Mouse (Mus musculus): Measurements from ENCODE around the gene Hrasls. TPM values are rescaled to one million over a fixed set of nuclear protein-coding genes. Genes with fewer than 3 reads are reported as not detected.

Gene Hrasls
- polyA plus RNA-seq, 1 experiment from 2014 or later, result 0.36 TPM

DNA sequence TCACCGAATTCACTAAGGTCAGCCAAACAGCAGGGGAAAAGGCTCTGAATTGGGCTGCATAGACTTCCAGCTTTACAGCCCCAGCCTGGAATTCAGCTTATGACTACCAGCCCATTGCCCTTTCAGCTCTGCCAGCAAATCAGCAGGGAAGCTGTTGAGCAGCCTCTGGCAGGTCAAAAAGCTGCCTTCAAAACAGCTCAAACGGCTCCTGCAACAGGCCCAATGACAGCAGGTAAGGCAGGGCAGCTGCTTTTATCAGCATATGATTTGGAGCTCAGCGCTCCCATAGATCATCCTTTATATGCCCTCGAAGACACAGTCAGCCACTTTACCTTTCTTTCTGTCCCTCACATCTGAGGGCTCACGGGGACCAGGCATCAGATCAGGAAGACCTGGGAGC lies 16.6 kb upstream of the Hrasls start:
- no peaks in the 10 kb centered on the region for H3K27me3 ChIP-seq (ENCODE audit: control insufficient read depth, insufficient read depth, low read length)
- no peaks in the 10 kb centered on the region for H3K9me3 ChIP-seq (ENCODE audit: control insufficient read depth, low read length)
- WGBS, result 47% methylated on average over 5 of the region's 5 CpGs
- no peak for TF ChIP-seq CTCF (IDR thresholded peaks at IDR 0.05; ENCODE audit: low read depth)
- TF ChIP-seq EP300 (optimal IDR thresholded peaks at IDR 0.05), result no peak
- no peaks in the 10 kb centered on the region for H3K4me1 ChIP-seq (replicated peaks; ENCODE audit: control insufficient read depth, insufficient read depth)
- no peak for DNase-seq (ENCODE audit: low spot score)
- ATAC-seq (ENCODE audit: low FRiP score, low TSS enrichment), result no peak
- no peaks in the 10 kb centered on the region for H3K36me3 ChIP-seq (ENCODE audit: control insufficient read depth, insufficient read depth, low read length)
- no peak overlapping the region for H3K27ac ChIP-seq (replicated peaks)
- H3K4me2 ChIP-seq (replicated peaks; ENCODE audit: low read depth), result no peak overlapping the region
- no peak overlapping the region for H3K4me3 ChIP-seq (ENCODE audit: low read depth, low read length)
- no peak overlapping the region for H3K9ac ChIP-seq (ENCODE audit: low read length)

- H3K4me3 ChIP-seq (ENCODE audit: low read depth, low read length), result no peak overlapping the region
- no peak overlapping the region for H3K4me2 ChIP-seq (replicated peaks; ENCODE audit: low read depth)
- no peak overlapping the region for H3K9ac ChIP-seq (ENCODE audit: low read length)
- H3K27me3 ChIP-seq (ENCODE audit: control insufficient read depth, insufficient read depth, low read length), result no peaks in the 10 kb centered on the region
- H3K4me1 ChIP-seq (replicated peaks; ENCODE audit: control insufficient read depth, insufficient read depth), result no peaks in the 10 kb centered on the region
- DNase-seq (ENCODE audit: low spot score) (no peak), ATAC-seq (ENCODE audit: low FRiP score, low TSS enrichment) (no peak)
- H3K36me3 ChIP-seq (ENCODE audit: control insufficient read depth, insufficient read depth, low read length), result no peaks in the 10 kb centered on the region
- no peaks in the 10 kb centered on the region for H3K9me3 ChIP-seq (ENCODE audit: control insufficient read depth, low read length)
- WGBS, result 77% methylated on average over 4 of the region's 4 CpGs
- TF ChIP-seq CTCF (IDR thresholded peaks at IDR 0.05; ENCODE audit: low read depth) (no peak), EP300 (optimal IDR thresholded peaks at IDR 0.05) (no peak)
- no peak overlapping the region for H3K27ac ChIP-seq (replicated peaks)
Observed at GRCm38 (mm10) chr16:29193981-29194380, 15.5 kb upstream of the Hrasls start.

- Histone ChIP-seq H3K4me3 (ENCODE audit: low read depth, low read length) (no peak overlapping the region), H3K9me3 (ENCODE audit: control insufficient read depth, low read length) (no peaks in the 10 kb centered on the region), H3K9ac (ENCODE audit: low read length) (no peak overlapping the region), H3K4me1 (replicated peaks; ENCODE audit: control insufficient read depth, insufficient read depth) (no peaks in the 10 kb centered on the region), H3K27ac (replicated peaks) (no peak overlapping the region), H3K27me3 (ENCODE audit: control insufficient read depth, insufficient read depth, low read length) (no peaks in the 10 kb centered on the region), H3K36me3 (ENCODE audit: control insufficient read depth, insufficient read depth, low read length) (no peaks in the 10 kb centered on the region), H3K4me2 (replicated peaks; ENCODE audit: low read depth) (no peak overlapping the region)
- DNase-seq (ENCODE audit: low spot score) (no peak), ATAC-seq (ENCODE audit: low FRiP score, low TSS enrichment) (no peak)
- WGBS, result 76% methylated on average over 1 of the region's 1 CpGs
- TF ChIP-seq EP300 (optimal IDR thresholded peaks at IDR 0.05) (no peak), CTCF (IDR thresholded peaks at IDR 0.05; ENCODE audit: low read depth) (no peak)
Observed at GRCm38 (mm10) chr16:29195156-29195555, 14.3 kb upstream of the Hrasls start.

DNA sequence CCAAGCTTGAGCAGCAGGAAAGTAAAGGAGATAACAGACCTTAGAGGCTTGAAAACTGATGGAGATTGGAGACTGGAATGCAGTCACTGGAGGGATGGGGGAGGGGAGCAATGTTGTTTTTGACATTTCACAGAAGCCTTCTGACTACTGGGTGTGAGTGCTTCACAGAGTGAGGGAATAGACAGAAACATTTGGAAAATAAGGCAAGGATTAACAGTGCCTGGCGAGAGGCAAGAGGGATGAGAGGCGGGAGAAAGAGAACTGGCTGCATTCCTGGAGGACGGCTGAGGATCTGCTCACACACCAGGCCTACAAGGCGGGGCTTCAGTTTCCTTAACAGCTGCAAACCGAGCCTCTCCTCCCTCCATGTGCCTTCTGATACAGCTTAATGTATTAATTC lies 11.0 kb upstream of the Hrasls start:
- Histone ChIP-seq H3K4me3 (ENCODE audit: low read depth, low read length) (no peak overlapping the region), H3K9me3 (ENCODE audit: control insufficient read depth, low read length) (no peaks in the 10 kb centered on the region), H3K27me3 (ENCODE audit: control insufficient read depth, insufficient read depth, low read length) (no peaks in the 10 kb centered on the region), H3K4me1 (replicated peaks; ENCODE audit: control insufficient read depth, insufficient read depth) (no peaks in the 10 kb centered on the region), H3K9ac (ENCODE audit: low read length) (no peak overlapping the region), H3K27ac (replicated peaks) (no peak overlapping the region), H3K36me3 (ENCODE audit: control insufficient read depth, insufficient read depth, low read length) (no peaks in the 10 kb centered on the region), H3K4me2 (replicated peaks; ENCODE audit: low read depth) (no peak overlapping the region)
- peak; percentile 71; the same call in 1 of the 2 replicates for ATAC-seq (ENCODE audit: low FRiP score, low TSS enrichment)
- 4% methylated on average over 5 of the region's 5 CpGs for WGBS
- TF ChIP-seq CTCF (IDR thresholded peaks at IDR 0.05; ENCODE audit: low read depth) (no peak), EP300 (optimal IDR thresholded peaks at IDR 0.05) (no peak)
- peak; percentile 24 for DNase-seq (ENCODE audit: low spot score)

DNA sequence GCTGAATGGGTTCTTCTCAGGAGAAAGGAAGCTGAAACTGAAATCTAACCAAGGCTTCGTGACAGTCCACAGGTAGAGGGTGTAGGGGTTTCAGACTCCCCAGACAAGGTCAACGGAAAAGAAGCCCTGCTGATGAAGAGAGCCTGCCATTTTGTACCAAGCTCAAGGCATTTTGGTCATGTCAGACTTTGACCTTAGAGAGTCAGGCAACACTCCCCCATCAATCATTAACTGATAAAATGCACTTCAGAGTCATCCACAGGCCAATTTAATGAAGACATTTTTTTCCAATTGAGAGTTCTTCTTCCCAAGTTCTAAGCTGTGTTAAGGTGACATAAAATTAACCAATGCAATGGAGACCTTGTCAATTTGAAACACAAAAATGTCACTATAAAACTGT lies 8.3 kb upstream of the Hrasls start:
- no peaks in the 10 kb centered on the region for H3K36me3 ChIP-seq (ENCODE audit: control insufficient read depth, insufficient read depth, low read length)
- no peak overlapping the region for H3K27ac ChIP-seq (replicated peaks)
- H3K4me3 ChIP-seq (ENCODE audit: low read depth, low read length), result no peak overlapping the region
- no peaks in the 10 kb centered on the region for H3K27me3 ChIP-seq (ENCODE audit: control insufficient read depth, insufficient read depth, low read length)
- 86% methylated on average over 2 of the region's 2 CpGs for WGBS
- no peak for ATAC-seq (ENCODE audit: low FRiP score, low TSS enrichment)
- H3K9me3 ChIP-seq (ENCODE audit: control insufficient read depth, low read length), result no peaks in the 10 kb centered on the region
- H3K4me1 ChIP-seq (replicated peaks; ENCODE audit: control insufficient read depth, insufficient read depth), result no peaks in the 10 kb centered on the region
- H3K9ac ChIP-seq (ENCODE audit: low read length), result no peak overlapping the region
- H3K4me2 ChIP-seq (replicated peaks; ENCODE audit: low read depth), result no peak overlapping the region
- no peak for DNase-seq (ENCODE audit: low spot score)
- TF ChIP-seq EP300 (optimal IDR thresholded peaks at IDR 0.05) (no peak), CTCF (IDR thresholded peaks at IDR 0.05; ENCODE audit: low read depth) (no peak)

DNA sequence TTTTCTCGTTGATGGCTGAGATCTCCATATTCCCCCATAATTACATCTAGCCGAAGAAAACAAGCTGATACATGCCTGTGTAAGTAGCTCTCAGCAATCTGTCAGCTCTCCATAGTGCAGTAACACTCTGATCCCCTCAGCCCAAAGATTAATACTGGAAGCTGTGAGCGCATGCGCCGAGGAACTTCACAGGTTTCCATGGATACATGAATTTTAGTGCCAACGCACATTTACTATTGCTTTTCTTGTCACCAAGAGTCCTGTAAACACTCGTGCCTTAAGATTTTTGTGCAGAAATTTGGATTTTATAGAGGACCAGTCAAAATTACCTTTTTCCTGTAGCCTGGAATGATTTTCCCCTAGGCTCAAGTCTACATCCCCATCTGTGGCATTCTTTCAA lies 4.6 kb upstream of the Hrasls start:
- H3K4me3 ChIP-seq (ENCODE audit: low read depth, low read length), result no peak overlapping the region
- H3K27me3 ChIP-seq (ENCODE audit: control insufficient read depth, insufficient read depth, low read length), result no peaks in the 10 kb centered on the region
- no peak for ATAC-seq (ENCODE audit: low FRiP score, low TSS enrichment)
- H3K27ac ChIP-seq (replicated peaks), result no peak overlapping the region
- TF ChIP-seq EP300 (optimal IDR thresholded peaks at IDR 0.05) (no peak), CTCF (IDR thresholded peaks at IDR 0.05; ENCODE audit: low read depth) (no peak)
- no peak overlapping the region for H3K9ac ChIP-seq (ENCODE audit: low read length)
- no peaks in the 10 kb centered on the region for H3K36me3 ChIP-seq (ENCODE audit: control insufficient read depth, insufficient read depth, low read length)
- no peaks in the 10 kb centered on the region for H3K9me3 ChIP-seq (ENCODE audit: control insufficient read depth, low read length)
- DNase-seq (ENCODE audit: low spot score), result no peak
- 57% methylated on average over 7 of the region's 7 CpGs for WGBS
- no peak overlapping the region for H3K4me2 ChIP-seq (replicated peaks; ENCODE audit: low read depth)
- H3K4me1 ChIP-seq (replicated peaks; ENCODE audit: control insufficient read depth, insufficient read depth), result peaks cover 2% of the 10 kb centered on the region; the same call in 1 of the 2 replicates
